Mouse (Mus musculus) erythroblast, embryonic 14.5 days (primary cell): ENCODE measurements around the gene Cgnl1.

Source experiments
- GATA1 ChIP-seq: IDR thresholded peaks from 2 replicates; pipeline ENCODE4 v1.6.1; 2012; ENCODE audit warnings: low read length, inconsistent platforms, mixed read lengths
- TAL1 ChIP-seq: IDR thresholded peaks from 3 replicates; pipeline ENCODE4 v1.6.1; 2012; ENCODE audit warnings: low read length, inconsistent platforms, mixed read lengths

DNA sequence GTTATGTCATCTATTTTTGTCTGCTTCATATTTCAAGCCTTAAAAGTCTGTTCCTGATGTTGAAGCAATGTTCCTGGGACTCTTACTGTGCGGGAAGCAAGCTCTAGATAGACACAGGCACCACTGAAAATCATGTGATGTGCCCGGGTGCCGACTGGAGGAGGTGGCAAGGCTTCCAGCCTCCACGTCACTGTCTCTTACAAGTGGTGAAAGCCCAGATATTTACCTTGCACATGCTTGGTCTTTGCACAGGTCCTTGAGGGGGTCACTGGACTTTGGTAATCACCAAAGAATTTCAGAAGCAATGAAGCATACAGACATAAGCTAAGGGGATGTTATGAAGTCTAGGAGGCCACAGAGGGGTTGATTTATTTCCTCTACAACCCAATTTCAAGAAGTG is 149.4 kb downstream of the Cgnl1 start:
- TF ChIP-seq TAL1 (no peak), GATA1 (no peak)
